8 mouse cellular contexts compared by ENCODE assay signal in the genomic region with DNA sequence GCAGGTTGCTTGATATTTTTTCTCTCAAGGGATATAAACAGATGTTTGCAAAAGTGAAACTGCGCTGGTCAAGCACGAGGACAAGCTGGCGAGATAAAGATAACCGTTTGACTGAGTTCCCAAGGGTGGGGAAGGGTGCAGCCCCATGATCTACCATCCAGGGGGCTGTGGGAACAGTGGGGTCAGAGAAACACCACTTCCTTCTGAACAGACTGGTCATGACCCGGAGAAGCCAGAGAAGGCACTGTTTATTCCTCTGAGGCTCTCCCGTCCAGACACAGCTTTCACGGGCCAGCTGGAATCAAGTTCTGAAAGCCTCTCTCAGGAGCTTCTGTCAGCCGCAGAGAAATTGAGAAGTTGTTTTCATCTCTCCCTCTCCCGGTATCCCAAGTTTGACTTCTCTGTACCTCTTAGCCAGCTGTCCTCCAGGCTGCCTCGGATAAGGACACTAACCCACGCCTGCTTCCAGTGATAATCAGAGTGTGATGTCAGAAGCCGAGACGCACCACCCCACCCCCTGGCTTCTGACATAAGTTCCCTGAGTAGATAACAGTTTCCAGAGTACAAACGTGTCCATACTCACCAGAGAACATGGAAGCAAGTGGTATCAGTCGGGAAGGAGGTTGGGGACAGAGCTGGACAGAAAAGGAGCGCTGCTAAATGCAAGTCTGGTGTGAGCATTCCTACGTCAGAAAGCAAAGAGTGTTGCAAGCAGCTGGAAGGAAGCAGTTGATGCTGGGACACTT. TPM values are rescaled to one million over a fixed set of nuclear protein-coding genes. Genes with fewer than 3 reads are reported as not detected.
A peak's percentile ranks its signal among the peaks of the same experiment; 100 is the strongest.
DNase-seq lines count a peak whose midpoint lies in the region; ATAC-seq lines count a peak whose summit lies in the region.

Gene Ccrl2 (minus strand): TSS at position 722 of the 746 bp plus-strand sequence.

- H3K9me3 ChIP-seq in embryonic facial prominence, embryonic 15.5 days (replicated peaks): no peaks in the 10 kb centered on the region
- H3K9me3 ChIP-seq in heart, embryonic 15.5 days (replicated peaks): no peaks in the 10 kb centered on the region

- no peak within 1 kb of the TSS for H3K27ac ChIP-seq in embryonic facial prominence, embryonic 15.5 days (replicated peaks)
- peak within 1 kb of the TSS; percentile 75 for H3K27ac ChIP-seq in heart, embryonic 15.5 days
- peak within 1 kb of the TSS; percentile 72 for H3K27ac ChIP-seq in macrophage

- H3K4me1 ChIP-seq in embryonic facial prominence, embryonic 15.5 days: peaks cover 11% of the 10 kb centered on the region
- peaks cover 20% of the 10 kb centered on the region for H3K4me1 ChIP-seq in heart, embryonic 15.5 days (replicated peaks)

- no peaks in the 10 kb centered on the region for H3K36me3 ChIP-seq in embryonic facial prominence, embryonic 15.5 days
- no peaks in the 10 kb centered on the region for H3K36me3 ChIP-seq in heart, embryonic 15.5 days
- H3K36me3 ChIP-seq in macrophage (ENCODE audit: inconsistent target): 0 out of 2 replicates have a peak, but pooled peaks cover 3% of the 10 kb centered on the region

- H3K9ac ChIP-seq in embryonic facial prominence, embryonic 15.5 days: no peak within 1 kb of the TSS
- peak within 1 kb of the TSS; percentile 57 for H3K9ac ChIP-seq in heart, embryonic 15.5 days

- peaks cover 2% of the 10 kb centered on the region; the same call in 1 of the 2 replicates for H3K27me3 ChIP-seq in embryonic facial prominence, embryonic 15.5 days
- H3K27me3 ChIP-seq in heart, embryonic 15.5 days: no peaks in the 10 kb centered on the region

- 11% methylated on average over 17 of the region's 17 CpGs for WGBS in embryonic facial prominence, embryonic 15.5 days
- WGBS in heart, embryonic 15.5 days: 2% methylated on average over 17 of the region's 17 CpGs
- WGBS in macrophage (ENCODE audit: missing documents): 1% methylated on average over 16 of the region's 17 CpGs

- peak within 1 kb of the TSS; percentile 42 for H3K4me3 ChIP-seq in embryonic facial prominence, embryonic 15.5 days (replicated peaks)
- peak within 1 kb of the TSS; percentile 61 for H3K4me3 ChIP-seq in heart, embryonic 15.5 days
- H3K4me3 ChIP-seq in macrophage (ENCODE audit: inconsistent target): peak within 1 kb of the TSS; percentile 66

- peak within 1 kb of the TSS; percentile 69 for H3K4me2 ChIP-seq in embryonic facial prominence, embryonic 15.5 days (replicated peaks)
- peak within 1 kb of the TSS; percentile 87 for H3K4me2 ChIP-seq in heart, embryonic 15.5 days

- no peak for ATAC-seq in embryonic facial prominence, embryonic 15.5 days (ENCODE audit: insufficient number of reproducible peaks, low FRiP score, low TSS enrichment, low read depth)
- ATAC-seq in heart, embryonic 15.5 days (replicated peaks; ENCODE audit: insufficient number of reproducible peaks, insufficient read depth, low FRiP score, low read depth): peak; percentile 58

- peak; percentile 18 for DNase-seq in urinary bladder, postnatal 14 days (ENCODE audit: low spot score)
- DNase-seq in urinary bladder, postnatal 10 days (ENCODE audit: low spot score): no peak
- DNase-seq in kidney, postnatal 10 days: peak; percentile 45
- peak; percentile 52 to 62 for DNase-seq in spleen, postnatal 14 days (ENCODE audit: low spot score in 2 of 2)
- DNase-seq in cerebellum, postnatal 25 days: no peak

- peaks cover 15% of the 10 kb centered on the region; the same call in 1 of the 2 replicates for H3K79me2 ChIP-seq in macrophage (ENCODE audit: inconsistent target)

RNA-seq across cellular contexts. Expression of gene Ccrl2, which starts in this region (rescaled TPM):
- 0.27 and 1.1 TPM in 2 replicates for polyA plus RNA-seq in embryonic facial prominence, embryonic 15.5 days (2015; fragmentation: Nextera tagmentation; extraction: Ambion mirVana)
- 3.9 and 5.2 TPM in 2 replicates for polyA plus RNA-seq in heart, embryonic 15.5 days (2015; fragmentation: Nextera tagmentation; extraction: Ambion mirVana)
- total RNA-seq in macrophage (2018; cell fraction: chromatin; rRNA removed): 100 to 1,000 TPM in 13 of 26 experiments, 10 to 100 TPM in 12, 1 to 10 TPM in 1; 4.7 to 335 (median 104) TPM
- 100 to 1,000 TPM in 18 of 26 experiments, 10 to 100 TPM in 8; 20.3 to 945 (median 250) TPM for total RNA-seq in macrophage (2018; cell fraction: cytosol; rRNA removed)
- total RNA-seq in macrophage (2018; cell fraction: nucleus; rRNA removed): 100 to 1,000 TPM in 20 of 26 experiments, 10 to 100 TPM in 6; 11.1 to 700 (median 492) TPM
- polyA plus RNA-seq in macrophage (2018): 9.4 to 36.5 TPM (median 19.8 TPM) in 3 replicates

Comparison
In these comparisons a context has a peak if more than half of its experiments do, and no peak if none do; other contexts are left out.
1. DNase-seq: peak in urinary bladder, postnatal 14 days (single experiment), kidney, postnatal 10 days (single experiment) and spleen, postnatal 14 days (2 of 2); none in urinary bladder, postnatal 10 days (single experiment) and cerebellum, postnatal 25 days (0 of 2).
2. Peak in every context shown above with its lines, with median percentiles within 50 percentile points of each other: H3K4me3 ChIP-seq.